Mouse (Mus musculus) forebrain, embryonic 11.5 days (tissue): ENCODE measurements at regions not wholly inside any gene's neighbourhood (a gene's known extent, or its start where the extent isn't known, plus 50 kb on each side); places are given as distances from the start of the nearest gene placed in this dataset.
"Not testable (repeated sequence)": the region's sequence is repeated elsewhere in the genome, so short reads cannot be mapped to it uniquely, and the experiment has no call there.

Source experiments
- ATAC-seq: fragments of 200-750 bp; cut with Nextera tagmentation; replicated peaks from 2 replicates; pipeline ENCODE4 v1.8.0; 2017; ENCODE audit warnings: moderate TSS enrichment; ENCODE audit not compliant: low FRiP score
- DNase-seq: peaks from one replicate; pipeline ENCODE4 v3.0.0-alpha.2; 2017; ENCODE audit warnings: low spot score
- H3K27ac ChIP-seq: fragments of 300-500 bp; sonication (generic); 2 replicates; pipeline ENCODE4 v1.5.1; 2014; ENCODE audit warnings: low read depth, low read length
- H3K27me3 ChIP-seq: fragments of 300-500 bp; sonication (generic); 2 replicates; pipeline ENCODE4 v1.6.1; 2014; ENCODE audit warnings: mild to moderate bottlenecking, low read length, mixed read lengths; ENCODE audit not compliant: control insufficient read depth, insufficient read depth
- H3K36me3 ChIP-seq: fragments of 300-500 bp; sonication (generic); 2 replicates; pipeline ENCODE4 v1.6.1; 2014; ENCODE audit warnings: mild to moderate bottlenecking, low read length, moderate library complexity, mixed read lengths; ENCODE audit not compliant: control insufficient read depth, insufficient read depth
- H3K4me1 ChIP-seq: fragments of 300-500 bp; sonication (generic); replicated peaks from 2 replicates; pipeline ENCODE4 v1.6.1; 2014; ENCODE audit warnings: low read length, mixed read lengths; ENCODE audit not compliant: control insufficient read depth, insufficient read depth
- H3K4me2 ChIP-seq: fragments of 300-500 bp; sonication (generic); 2 replicates; pipeline ENCODE4 v1.6.1; 2014; ENCODE audit warnings: low read depth, mild to moderate bottlenecking, low read length, moderate library complexity, mixed read lengths; ENCODE audit not compliant: severe bottlenecking
- H3K4me3 ChIP-seq: fragments of 300-500 bp; sonication (generic); 2 replicates; pipeline ENCODE4 v1.5.1; 2014; ENCODE audit warnings: low read depth, low read length
- H3K9ac ChIP-seq: fragments of 300-500 bp; sonication (generic); 2 replicates; pipeline ENCODE4 v1.6.1; 2014; ENCODE audit warnings: low read length
- H3K9me3 ChIP-seq: fragments of 300-500 bp; sonication (generic); 2 replicates; pipeline ENCODE4 v1.6.1; 2016; ENCODE audit warnings: low read length, mixed read lengths; ENCODE audit not compliant: control insufficient read depth
- WGBS: fragments of 180-500 bp; shearing (Covaris S2); extraction: QIAGEN DNeasy Blood & Tissue Kit; methylation state at CpG from one replicate; pipeline ENCODE4 v1.1.7; 2014; 5-methylcytosine and 5-hydroxymethylcytosine counted together

DNA sequence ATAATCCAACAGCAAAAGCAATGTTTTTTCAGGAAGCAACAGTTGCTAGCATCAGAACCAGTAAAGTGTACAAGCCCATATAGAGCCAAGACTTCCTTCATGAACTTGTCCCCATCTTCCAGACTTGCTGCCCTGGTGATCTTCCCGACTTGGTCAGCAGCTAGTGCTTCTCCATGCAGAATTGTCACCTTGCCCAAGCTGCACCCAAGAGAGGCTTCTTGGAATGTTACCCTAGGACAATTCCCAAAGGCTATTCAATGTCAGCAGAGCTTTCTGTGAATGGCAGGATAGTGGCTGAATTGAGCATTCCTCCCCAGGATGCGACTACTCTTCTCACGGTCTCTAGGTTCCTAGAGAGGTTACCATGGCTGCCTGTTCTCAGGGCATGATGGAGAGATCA, 479.6 kb upstream of the BB014433 start:
- Histone ChIP-seq H3K9ac (no peak overlapping the region), H3K4me1 (no peaks in the 10 kb centered on the region), H3K27ac (no peak overlapping the region), H3K4me2 (no peak overlapping the region), H3K4me3 (no peak overlapping the region), H3K9me3 (no peaks in the 10 kb centered on the region), H3K27me3 (no peaks in the 10 kb centered on the region), H3K36me3 (no peaks in the 10 kb centered on the region)
- 86% methylated on average over 3 of the region's 3 CpGs for WGBS
- DNase-seq (no peak), ATAC-seq (no peak)

DNA sequence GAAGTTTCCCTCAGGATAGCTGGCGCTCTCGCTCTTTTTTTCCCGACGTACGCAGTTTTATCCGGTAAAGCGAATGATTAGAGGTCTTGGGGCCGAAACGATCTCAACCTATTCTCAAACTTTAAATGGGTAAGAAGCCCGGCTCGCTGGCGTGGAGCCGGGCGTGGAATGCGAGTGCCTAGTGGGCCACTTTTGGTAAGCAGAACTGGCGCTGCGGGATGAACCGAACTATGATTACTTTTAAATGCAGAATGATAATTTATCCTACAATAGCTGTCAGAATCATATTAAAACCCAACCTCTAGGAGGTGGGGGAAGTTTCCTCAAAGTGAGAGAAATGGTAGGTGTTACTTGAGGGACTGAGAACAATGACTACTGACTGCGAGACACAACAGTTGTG, 474.0 kb upstream of the BB014433 start:
- not testable (repeated sequence) for H3K4me2 ChIP-seq, ATAC-seq, H3K4me1 ChIP-seq, H3K27ac ChIP-seq, H3K27me3 ChIP-seq, DNase-seq, H3K36me3 ChIP-seq, H3K9me3 ChIP-seq, H3K9ac ChIP-seq, H3K4me3 ChIP-seq
- 75% methylated on average over 17 of the region's 19 CpGs for WGBS

DNA sequence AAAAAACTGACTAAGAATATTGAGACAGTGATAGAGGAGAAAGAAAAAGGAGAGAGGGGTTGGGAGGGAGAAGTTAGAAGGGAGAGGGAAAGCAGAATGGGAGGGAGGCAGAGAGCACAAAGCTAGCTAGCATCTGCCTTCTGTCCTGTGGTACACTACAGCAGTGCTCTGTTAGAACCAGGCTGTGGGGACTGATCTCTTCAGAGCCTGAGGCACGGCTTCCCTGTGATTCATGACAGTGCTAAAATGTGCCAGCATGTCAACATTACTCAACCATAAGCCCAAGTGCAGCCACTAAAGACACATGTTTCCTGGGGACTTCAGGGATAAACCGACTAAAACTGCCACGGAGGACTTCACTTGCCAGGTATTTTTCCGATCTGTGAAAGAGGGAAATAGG, 455.1 kb upstream of the BB014433 start:
- H3K36me3 ChIP-seq, result no peaks in the 10 kb centered on the region
- H3K9me3 ChIP-seq, result no peaks in the 10 kb centered on the region
- no peak for ATAC-seq
- H3K27me3 ChIP-seq, result no peaks in the 10 kb centered on the region
- DNase-seq, result no peak
- 84% methylated on average over 4 of the region's 4 CpGs for WGBS
- H3K9ac ChIP-seq, result no peak overlapping the region
- no peak overlapping the region for H3K4me2 ChIP-seq
- no peak overlapping the region for H3K4me3 ChIP-seq
- H3K4me1 ChIP-seq, result no peaks in the 10 kb centered on the region
- no peak overlapping the region for H3K27ac ChIP-seq

- Histone ChIP-seq H3K27ac (no peak overlapping the region), H3K36me3 (no peaks in the 10 kb centered on the region), H3K9me3 (no peaks in the 10 kb centered on the region), H3K4me1 (no peaks in the 10 kb centered on the region), H3K27me3 (no peaks in the 10 kb centered on the region), H3K4me3 (no peak overlapping the region), H3K9ac (no peak overlapping the region), H3K4me2 (no peak overlapping the region)
- ATAC-seq, result no peak
- WGBS, result 88% methylated on average over 5 of the region's 5 CpGs
- DNase-seq, result no peak
These were observed 451.7 kb upstream of the BB014433 start for GRCm38 (mm10) chr8:15497566-15497965.

GRCm38 (mm10) chr8:15496248-15496647, 450.4 kb upstream of the BB014433 start:
- ATAC-seq (no peak), DNase-seq (no peak)
- H3K27me3 ChIP-seq, result no peaks in the 10 kb centered on the region
- no peaks in the 10 kb centered on the region for H3K36me3 ChIP-seq
- no peak overlapping the region for H3K4me3 ChIP-seq
- H3K27ac ChIP-seq, result no peak overlapping the region
- H3K9me3 ChIP-seq, result no peaks in the 10 kb centered on the region
- H3K4me2 ChIP-seq, result no peak overlapping the region
- H3K9ac ChIP-seq, result no peak overlapping the region
- WGBS, result 86% methylated on average over 11 of the region's 11 CpGs
- no peaks in the 10 kb centered on the region for H3K4me1 ChIP-seq

- H3K9ac ChIP-seq, result no peak overlapping the region
- no peak overlapping the region for H3K27ac ChIP-seq
- no peaks in the 10 kb centered on the region for H3K27me3 ChIP-seq
- no peaks in the 10 kb centered on the region for H3K36me3 ChIP-seq
- H3K4me3 ChIP-seq, result no peak overlapping the region
- H3K9me3 ChIP-seq, result no peaks in the 10 kb centered on the region
- 75% methylated on average over 4 of the region's 4 CpGs for WGBS
- no peaks in the 10 kb centered on the region for H3K4me1 ChIP-seq
- ATAC-seq (no peak), DNase-seq (no peak)
- H3K4me2 ChIP-seq, result no peak overlapping the region
These were observed 444.9 kb upstream of the BB014433 start for GRCm38 (mm10) chr8:15490774-15491173.

DNA sequence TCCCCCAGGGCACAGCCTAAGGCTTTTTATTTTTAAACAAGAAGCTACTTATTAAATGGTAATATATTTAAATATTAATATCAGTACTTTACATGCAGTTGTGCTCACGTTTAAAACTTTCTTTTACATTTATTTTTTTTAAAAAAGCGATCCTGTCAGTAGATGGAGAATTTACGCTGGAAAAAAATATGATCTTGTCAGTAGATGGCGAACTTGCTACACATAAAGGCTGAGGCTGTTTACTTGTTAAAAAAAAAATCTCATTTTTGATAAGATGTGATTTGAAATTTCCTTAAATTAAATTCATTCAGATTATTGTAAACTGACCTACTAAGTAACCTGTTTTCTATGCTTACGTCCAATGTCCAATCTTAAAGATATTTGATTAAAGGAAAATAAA, 441.7 kb upstream of the BB014433 start:
- DNase-seq, result no peak

DNA sequence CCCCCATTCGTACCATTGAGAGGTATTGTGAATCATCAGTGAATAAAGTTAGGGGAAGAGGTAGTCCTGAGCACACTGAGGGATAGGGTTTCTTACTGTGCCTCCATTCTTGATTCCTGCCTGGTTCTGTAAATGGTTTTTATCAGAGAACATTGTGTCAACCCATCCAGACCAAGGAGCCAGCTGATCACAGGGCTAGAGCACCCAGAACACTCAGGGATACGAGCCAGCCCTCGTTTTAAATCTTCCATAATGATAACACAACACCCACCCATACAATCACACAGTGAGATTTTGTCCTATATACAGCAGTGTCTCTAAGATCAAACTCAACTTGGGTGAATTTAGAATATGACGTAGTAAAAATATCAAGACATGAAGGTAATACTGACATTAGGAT, 424.7 kb upstream of the BB014433 start:
- H3K4me1 ChIP-seq, result no peaks in the 10 kb centered on the region
- ATAC-seq (no peak), DNase-seq (no peak)
- WGBS, result 82% methylated on average over 4 of the region's 4 CpGs
- H3K9me3 ChIP-seq, result no peaks in the 10 kb centered on the region
- H3K4me2 ChIP-seq, result no peak overlapping the region
- no peaks in the 10 kb centered on the region for H3K27me3 ChIP-seq
- no peak overlapping the region for H3K4me3 ChIP-seq
- H3K27ac ChIP-seq, result no peak overlapping the region
- H3K9ac ChIP-seq, result no peak overlapping the region
- H3K36me3 ChIP-seq, result no peaks in the 10 kb centered on the region

More for the DNA sequence above, 441.7 kb upstream of the BB014433 start:
- H3K4me1 ChIP-seq, result no peaks in the 10 kb centered on the region
- H3K27ac ChIP-seq, result no peak overlapping the region
- no peak overlapping the region for H3K4me3 ChIP-seq
- H3K36me3 ChIP-seq, result no peaks in the 10 kb centered on the region
- H3K9ac ChIP-seq, result no peak overlapping the region
- 66% methylated on average over 5 of the region's 5 CpGs for WGBS
- H3K4me2 ChIP-seq, result no peak overlapping the region
- no peaks in the 10 kb centered on the region for H3K27me3 ChIP-seq
- H3K9me3 ChIP-seq, result no peaks in the 10 kb centered on the region
- no peak for ATAC-seq

- ATAC-seq (no peak), DNase-seq (no peak)
- 87% methylated on average over 10 of the region's 10 CpGs for WGBS
These were observed 422.9 kb upstream of the BB014433 start for GRCm38 (mm10) chr8:15468540-15469476.

More at GRCm38 (mm10) chr8:15468540-15469476, 422.9 kb upstream of the BB014433 start:
- no peak overlapping the region for H3K27ac ChIP-seq
- no peaks in the 10 kb centered on the region for H3K4me1 ChIP-seq
- no peaks in the 10 kb centered on the region for H3K9me3 ChIP-seq
- no peak overlapping the region for H3K4me2 ChIP-seq
- H3K4me3 ChIP-seq, result no peak overlapping the region
- no peaks in the 10 kb centered on the region for H3K27me3 ChIP-seq
- no peaks in the 10 kb centered on the region for H3K36me3 ChIP-seq
- H3K9ac ChIP-seq, result no peak overlapping the region
